Mouse (Mus musculus) forebrain, postnatal 0 days (tissue): Measurements from ENCODE around the gene Cyp1a2. TPM values are rescaled to one million over a fixed set of nuclear protein-coding genes. Genes with fewer than 3 reads are reported as not detected.
"Not testable (repeated sequence)": the region's sequence is repeated elsewhere in the genome, so short reads cannot be mapped to it uniquely, and the experiment has no call there.

Experiments
- ATAC-seq: fragments of 200-750 bp; cut with Nextera tagmentation; 2 replicates; pipeline ENCODE4 v1.8.0; 2017; ENCODE audit warnings: mild to moderate bottlenecking, moderate library complexity
- DNase-seq: peaks from one replicate; pipeline ENCODE4 v3.0.0-alpha.2; 2015
- H3K27ac ChIP-seq: fragments of 300-500 bp; sonication (generic); 2 replicates; pipeline ENCODE4 v1.5.1; 2014; ENCODE audit warnings: low read depth, mild to moderate bottlenecking, antibody characterized with exemption, low read length, moderate library complexity, mixed read lengths
- H3K27me3 ChIP-seq: fragments of 300-500 bp; sonication (generic); 2 replicates; pipeline ENCODE4 v1.6.1; 2014; ENCODE audit warnings: mild to moderate bottlenecking, low read length, mixed read lengths; ENCODE audit not compliant: insufficient read depth
- H3K36me3 ChIP-seq: fragments of 300-500 bp; sonication (generic); 2 replicates; pipeline ENCODE4 v1.6.1; 2014; ENCODE audit warnings: mild to moderate bottlenecking, moderate library complexity; ENCODE audit not compliant: insufficient read depth
- H3K4me1 ChIP-seq: fragments of 300-500 bp; sonication (generic); 2 replicates; pipeline ENCODE4 v1.6.1; 2014; ENCODE audit warnings: antibody characterized with exemption; ENCODE audit not compliant: insufficient read depth
- H3K4me2 ChIP-seq: fragments of 300-500 bp; sonication (generic); 2 replicates; pipeline ENCODE4 v1.6.1; 2014; ENCODE audit warnings: low read depth, mild to moderate bottlenecking, moderate library complexity
- H3K4me3 ChIP-seq: fragments of 300-500 bp; sonication (generic); 2 replicates; pipeline ENCODE4 v1.5.1; 2014; ENCODE audit warnings: low read depth, low read length, mixed read lengths
- H3K9ac ChIP-seq: fragments of 300-500 bp; sonication (generic); 2 replicates; pipeline ENCODE4 v1.6.1; 2014; ENCODE audit warnings: mild to moderate bottlenecking
- H3K9me3 ChIP-seq: fragments of 300-500 bp; sonication (generic); 2 replicates; pipeline ENCODE4 v1.6.1; 2016; ENCODE audit warnings: low read length
- CTCF ChIP-seq: sonication (generic); IDR thresholded peaks from 2 replicates; pipeline ENCODE4 v1.5.1; 2016; ENCODE audit warnings: antibody characterized with exemption, control low read depth, low read depth
- WGBS: fragments of 180-500 bp; shearing (Covaris S2); extraction: QIAGEN DNeasy Blood & Tissue Kit; methylation state at CpG from one replicate; pipeline ENCODE4 v1.1.7; 2014; 5-methylcytosine and 5-hydroxymethylcytosine counted together
- polyA plus RNA-seq: library from polyadenylated mRNA; unstranded; fragments of >200 nt; fragmentation: Nextera tagmentation; extraction: Ambion mirVana; gene quantifications from 2 replicates; pipeline ENCODE4 v1.2.1, GENCODE M21; 2015
- total RNA-seq: library from RNA; depleted of rRNA; stranded (reverse); fragments of >200 nt; gene quantifications from 2 replicates; pipeline ENCODE4 v1.2.3, GENCODE M21; 2014

Cyp1a2 gene
- total and polyA plus RNA-seq, 2 experiments from 2014 or later: not detected

GRCm38 (mm10) chr9:57712194-57712593 lies 28.7 kb upstream of the Cyp1a2 start:
- peaks cover 11% of the 10 kb centered on the region for H3K4me1 ChIP-seq
- H3K36me3 ChIP-seq: peaks cover 34% of the 10 kb centered on the region
- H3K27me3 ChIP-seq: no peaks in the 10 kb centered on the region
- TF ChIP-seq CTCF: peak; percentile 43
- H3K4me2 ChIP-seq: no peak overlapping the region
- ATAC-seq (no peak), DNase-seq (no peak)
- H3K9me3 ChIP-seq: 0 out of 2 replicates have a peak, but pooled peaks cover 3% of the 10 kb centered on the region
- no peak overlapping the region for H3K27ac ChIP-seq
- 87% methylated on average over 2 of the region's 2 CpGs for WGBS
- no peak overlapping the region for H3K9ac ChIP-seq
- H3K4me3 ChIP-seq: no peak overlapping the region

- peaks cover 11% of the 10 kb centered on the region for H3K4me1 ChIP-seq
- H3K9ac ChIP-seq, ATAC-seq, H3K4me2 ChIP-seq, H3K27ac ChIP-seq, H3K4me3 ChIP-seq, DNase-seq, H3K9me3 ChIP-seq, H3K27me3 ChIP-seq: not testable (repeated sequence)
- 92% methylated on average over 5 of the region's 5 CpGs for WGBS
- H3K36me3 ChIP-seq: peaks cover 15% of the 10 kb centered on the region
Measured at GRCm38 (mm10) chr9:57710214-57710613, 26.7 kb upstream of the Cyp1a2 start.

GRCm38 (mm10) chr9:57708720-57709274 lies 25.3 kb upstream of the Cyp1a2 start:
- 5% methylated on average over 31 of the region's 39 CpGs for WGBS
- Histone ChIP-seq H3K27me3 (no peaks in the 10 kb centered on the region), H3K27ac (peak overlapping the region; percentile 87), H3K4me1 (peaks cover 11% of the 10 kb centered on the region), H3K9me3 (0 out of 2 replicates have a peak, but pooled peaks cover 3% of the 10 kb centered on the region), H3K9ac (peak overlapping the region; percentile 93), H3K4me3 (peak overlapping the region; percentile 73), H3K4me2 (peak overlapping the region; percentile 77), H3K36me3 (peaks cover 5% of the 10 kb centered on the region)
- DNase-seq: peak; percentile 77
- TF ChIP-seq CTCF: no peak
- peak; percentile 82 for ATAC-seq

GRCm38 (mm10) chr9:57708068-57708719 lies 24.7 kb upstream of the Cyp1a2 start, which contains the start of gene Edc3:
Gene Edc3, plus strand, starts transcription at chr9:57708540.
- peak; percentile 90 for DNase-seq
- TF ChIP-seq CTCF: no peak
- H3K4me2 ChIP-seq: peak within 1 kb of the TSS; percentile 77
- peak within 1 kb of the TSS; percentile 73 for H3K4me3 ChIP-seq
- H3K27me3 ChIP-seq: no peaks in the 10 kb centered on the region
- H3K4me1 ChIP-seq: peaks cover 11% of the 10 kb centered on the region
- peak within 1 kb of the TSS; percentile 93 for H3K9ac ChIP-seq
- WGBS: 2% methylated on average over 23 of the region's 23 CpGs
- 0 out of 2 replicates have a peak, but pooled peaks cover 3% of the 10 kb centered on the region for H3K9me3 ChIP-seq
- ATAC-seq: peak; percentile 99
- H3K27ac ChIP-seq: peak within 1 kb of the TSS; percentile 87
- H3K36me3 ChIP-seq: 0 out of 2 replicates have a peak, but pooled peaks cover under 1% of the 10 kb centered on the region

GRCm38 (mm10) chr9:57706496-57706895 lies 23.0 kb upstream of the Cyp1a2 start:
- H3K27ac ChIP-seq: no peak overlapping the region
- no peaks in the 10 kb centered on the region for H3K36me3 ChIP-seq
- no peaks in the 10 kb centered on the region for H3K27me3 ChIP-seq
- H3K4me2 ChIP-seq: no peak overlapping the region
- ATAC-seq (no peak), DNase-seq (no peak)
- WGBS: 77% methylated on average over 3 of the region's 3 CpGs
- H3K4me3 ChIP-seq: no peak overlapping the region
- H3K4me1 ChIP-seq: peaks cover 11% of the 10 kb centered on the region
- no peak for TF ChIP-seq CTCF
- no peak overlapping the region for H3K9ac ChIP-seq
- 0 out of 2 replicates have a peak, but pooled peaks cover 3% of the 10 kb centered on the region for H3K9me3 ChIP-seq

GRCm38 (mm10) chr9:57698466-57699150 lies 15.1 kb upstream of the Cyp1a2 start:
- 74% methylated on average over 1 of the region's 1 CpGs for WGBS
- Histone ChIP-seq H3K27ac (no peak overlapping the region), H3K4me3 (no peak overlapping the region), H3K4me2 (no peak overlapping the region), H3K4me1 (0 out of 2 replicates have a peak, but pooled peaks cover 5% of the 10 kb centered on the region), H3K36me3 (no peaks in the 10 kb centered on the region), H3K9ac (no peak overlapping the region), H3K9me3 (no peaks in the 10 kb centered on the region), H3K27me3 (no peaks in the 10 kb centered on the region)
- TF ChIP-seq CTCF: no peak
- peak; percentile 67 for DNase-seq
- ATAC-seq: peak; percentile 38; the same call in 1 of the 2 replicates

GRCm38 (mm10) chr9:57697380-57697779 lies 13.9 kb upstream of the Cyp1a2 start:
- 16% methylated on average over 4 of the region's 4 CpGs for WGBS
- no peak overlapping the region for H3K9ac ChIP-seq
- H3K27me3 ChIP-seq: no peaks in the 10 kb centered on the region
- 0 out of 2 replicates have a peak, but pooled peaks cover 5% of the 10 kb centered on the region for H3K4me1 ChIP-seq
- TF ChIP-seq CTCF: no peak
- H3K4me2 ChIP-seq: peak overlapping the region; percentile 77
- DNase-seq (no peak), ATAC-seq (no peak)
- H3K36me3 ChIP-seq: no peaks in the 10 kb centered on the region
- H3K4me3 ChIP-seq: no peak overlapping the region
- no peaks in the 10 kb centered on the region for H3K9me3 ChIP-seq
- H3K27ac ChIP-seq: no peak overlapping the region
